Mouse (Mus musculus) megakaryocyte, embryonic 14.5 days (primary cell): ENCODE results near the gene Frmd4b.

Source experiments
- FLI1 ChIP-seq: IDR thresholded peaks from 2 replicates; pipeline ENCODE4 v1.6.1; 2012; ENCODE audit warnings: low read length, inconsistent platforms, mixed read lengths
- GATA1 ChIP-seq: IDR thresholded peaks from 3 replicates; pipeline ENCODE4 v1.6.1; 2012; ENCODE audit warnings: mixed read lengths, low read length, inconsistent platforms, borderline replicate concordance

DNA sequence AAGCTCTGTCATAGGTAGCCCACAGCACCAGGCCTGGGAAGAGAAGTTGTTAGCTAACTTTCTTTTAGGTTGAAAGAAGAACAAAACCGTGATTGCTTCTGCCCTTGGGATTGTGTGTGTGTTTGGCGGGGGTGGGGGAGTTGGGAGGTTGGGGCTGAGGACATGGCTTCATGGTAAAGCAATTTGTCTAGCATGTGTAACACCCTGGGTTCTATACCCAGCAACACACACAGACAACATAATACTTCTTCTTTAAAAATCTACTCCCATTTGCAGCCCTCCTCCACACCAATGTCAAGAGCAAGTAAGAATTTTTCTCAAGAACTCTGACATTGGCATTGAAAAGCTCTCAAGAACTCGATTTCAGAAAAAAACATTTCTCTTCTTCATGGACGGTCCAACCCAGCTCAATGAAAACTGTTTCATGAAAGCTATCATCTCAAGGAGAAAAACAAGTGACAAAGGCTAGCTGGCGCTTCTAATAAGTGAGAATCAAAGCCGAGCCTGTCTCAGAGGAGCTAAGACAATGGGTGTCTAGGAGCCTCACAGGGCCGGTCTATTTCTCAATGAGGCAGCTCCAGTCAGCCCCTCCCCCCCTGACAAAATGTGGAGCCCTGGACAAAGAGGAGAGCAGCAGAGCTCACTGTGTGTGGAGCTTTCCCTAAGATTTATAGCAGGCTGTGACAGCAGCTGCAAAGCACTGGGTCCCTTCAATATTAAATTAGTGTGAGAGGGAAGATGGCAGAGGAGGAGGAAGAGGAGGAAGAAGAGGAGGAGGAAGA, 40.6 kb downstream of the Frmd4b start:
- no peak for TF ChIP-seq GATA1
- TF ChIP-seq FLI1, result no peak
